Mouse (Mus musculus) brain, embryonic 14.5 days (tissue): ENCODE data around the gene Ucp3.

Experiments used
- CTCF ChIP-seq: fragments of 200-500 bp; IDR thresholded peaks from 2 replicates; pipeline ENCODE4 v1.5.1; 2012; ENCODE audit warnings: inconsistent platforms, mild to moderate bottlenecking, moderate library complexity, borderline replicate concordance; ENCODE audit not compliant: insufficient read depth, insufficient read length; ENCODE audit errors: extremely low read depth
- POLR2A ChIP-seq: fragments of 200-500 bp; IDR thresholded peaks from 2 replicates; pipeline ENCODE4 v1.6.1; 2012; ENCODE audit warnings: mild to moderate bottlenecking, inconsistent platforms, borderline replicate concordance; ENCODE audit not compliant: poor library complexity, insufficient read depth, insufficient read length, severe bottlenecking; ENCODE audit errors: extremely low read depth

DNA sequence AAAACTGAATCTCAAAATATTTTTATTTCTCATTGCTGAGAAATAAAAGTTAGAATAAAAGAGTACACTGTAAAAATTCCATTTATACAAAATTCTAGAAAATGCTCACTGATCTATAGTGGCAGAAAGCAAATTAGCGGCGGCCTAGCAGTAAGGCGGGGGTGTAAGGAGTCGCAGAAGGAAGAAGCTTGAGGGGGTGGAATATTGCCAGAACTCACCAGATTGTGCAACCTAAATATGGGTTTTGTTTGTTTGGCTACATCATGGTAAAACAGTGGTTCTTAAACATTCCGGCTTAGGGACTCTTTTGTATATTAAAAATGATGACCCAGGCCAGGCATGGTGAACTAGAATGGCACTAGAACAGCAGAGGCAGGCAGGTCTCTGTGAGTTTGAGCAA, 26.5 kb upstream of the Ucp3 start:
- TF ChIP-seq CTCF, result no peak
- TF ChIP-seq POLR2A, result no peak
